Mouse (Mus musculus) 3T3-L1 (cell line): Measurements from ENCODE around the gene Spg7.

Experiments used
- DNase-seq: peaks from one replicate; pipeline ENCODE4 v3.0.0-alpha.2; 2015; ENCODE audit warnings: low read depth, low spot score

The Spg7 gene

DNA sequence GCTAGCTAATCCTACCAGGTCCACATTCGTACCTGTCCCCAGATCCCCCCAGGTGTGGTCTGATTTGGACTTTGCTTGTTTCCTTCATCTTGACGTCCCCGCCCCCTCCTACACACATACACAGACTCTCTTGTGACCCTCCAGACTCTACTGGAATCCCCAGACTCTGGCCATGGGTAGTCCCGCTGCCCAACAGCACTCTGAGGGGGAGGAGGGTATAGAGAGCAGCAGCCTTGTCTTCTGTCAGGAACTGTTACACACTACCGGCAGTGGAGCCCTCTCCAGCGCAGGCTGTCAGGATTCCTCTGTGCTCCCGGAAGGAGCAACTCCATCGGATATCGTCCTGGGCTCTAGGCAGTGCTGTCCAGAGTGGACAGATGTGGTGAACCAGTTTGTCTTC, 68.3 kb downstream of the Spg7 start:
- no peak for DNase-seq

DNA sequence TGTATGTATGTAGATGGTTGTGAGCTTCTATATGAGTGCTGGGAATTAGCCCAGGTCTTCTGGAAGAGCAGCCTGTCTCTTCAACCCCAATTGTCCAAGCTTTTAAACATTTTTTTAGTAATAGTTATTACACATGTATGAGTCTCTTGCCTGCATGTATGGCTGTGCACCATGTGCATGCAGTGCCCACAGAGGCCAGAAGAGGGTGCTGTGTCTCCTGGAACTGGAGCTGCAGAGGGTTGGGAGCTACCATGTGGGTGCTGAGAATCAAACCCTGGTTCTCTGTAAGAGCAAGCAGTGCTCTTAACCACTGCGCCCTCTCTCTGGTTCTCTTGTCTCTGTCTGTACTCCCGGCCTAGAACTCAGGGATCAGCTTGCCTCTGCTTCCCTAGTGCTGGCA, 70.2 kb downstream of the Spg7 start:
- no peak for DNase-seq

DNA sequence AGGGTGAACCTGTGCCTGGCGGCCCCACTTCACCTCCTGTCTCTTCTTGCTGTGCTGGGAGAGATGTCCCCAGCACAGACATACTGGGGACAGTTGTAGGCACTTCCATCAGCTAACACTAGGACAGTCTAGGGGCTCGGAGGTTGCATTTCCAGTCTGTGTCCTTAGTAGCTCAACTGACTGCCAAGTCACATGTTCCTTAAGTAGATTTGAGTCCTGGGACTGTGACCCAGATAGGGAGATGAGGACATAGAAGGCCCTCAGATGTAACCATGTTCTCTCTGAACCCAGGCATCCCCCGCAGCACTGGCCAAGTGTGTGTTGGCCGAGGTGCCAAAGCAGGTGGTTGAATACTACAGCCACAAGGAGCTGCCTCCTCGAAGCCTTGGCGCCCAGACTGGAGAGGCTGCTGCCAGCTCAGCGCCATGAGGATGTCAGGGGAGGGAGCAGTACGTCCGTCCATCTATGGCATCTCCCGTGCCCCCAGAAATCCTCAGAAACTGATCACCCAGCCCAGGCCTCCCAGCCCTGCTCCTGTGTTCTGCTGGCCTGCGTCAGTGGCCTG, 71.5 kb downstream of the Spg7 start:
- DNase-seq: no peak

DNA sequence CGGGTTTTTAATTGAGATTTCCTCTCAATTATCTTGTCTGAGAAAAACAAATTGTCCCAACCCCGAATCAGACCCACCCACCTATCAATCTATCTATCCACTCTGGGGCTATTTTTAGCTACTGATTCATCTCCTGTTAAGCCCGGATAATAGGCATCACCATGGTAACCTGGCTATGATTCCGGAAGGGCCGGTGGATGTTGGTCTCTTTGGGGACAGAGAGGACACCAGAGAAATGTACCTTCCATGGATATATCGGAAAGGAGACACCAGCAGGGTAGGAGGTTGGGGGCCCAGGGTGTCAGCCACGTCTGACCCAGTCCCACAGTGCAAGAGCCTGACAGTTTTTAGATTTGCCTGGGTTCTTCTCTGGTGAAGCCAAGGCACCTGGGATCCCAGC, 72.7 kb downstream of the Spg7 start:
- peak; percentile 50 for DNase-seq

DNA sequence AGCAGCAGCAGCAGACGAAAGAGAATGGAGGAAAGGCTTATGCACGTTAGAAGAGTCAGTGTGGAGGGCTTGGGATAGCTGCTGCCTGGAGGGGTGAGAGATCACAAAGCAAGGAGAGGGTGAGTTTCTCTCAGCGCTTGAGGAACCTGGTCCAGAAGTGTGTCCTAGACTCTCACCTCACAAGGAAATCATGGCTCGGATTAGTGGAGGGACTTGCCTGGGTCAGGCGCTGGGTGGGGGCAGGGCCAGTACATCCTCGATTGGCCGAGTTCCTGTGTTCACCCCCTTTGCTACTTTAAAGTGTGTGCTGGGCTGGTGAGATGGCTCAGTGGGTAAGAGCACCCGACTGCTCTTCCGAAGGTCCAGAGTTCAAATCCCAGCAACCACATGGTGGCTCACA, 73.1 kb downstream of the Spg7 start:
- DNase-seq: no peak

DNA sequence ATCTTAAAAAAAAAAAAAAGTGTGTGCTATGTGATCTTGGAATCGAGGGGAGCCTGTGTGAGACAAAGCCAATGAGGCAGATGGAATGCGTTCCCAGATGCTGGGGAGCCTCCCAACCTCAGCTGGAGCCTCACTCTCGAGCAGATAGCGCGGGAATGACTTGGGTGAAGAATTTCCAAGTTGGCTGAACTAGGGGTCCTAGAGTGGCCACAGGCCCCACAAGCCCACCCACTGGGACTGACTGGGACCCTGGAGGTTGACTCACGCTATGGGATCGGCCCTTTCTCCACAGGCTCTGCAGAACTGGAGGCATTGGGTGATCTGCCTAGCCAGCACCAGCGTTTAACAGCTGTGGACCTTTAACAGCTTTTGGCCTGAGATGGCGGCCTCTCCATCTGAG, 73.5 kb downstream of the Spg7 start:
- DNase-seq: no peak

DNA sequence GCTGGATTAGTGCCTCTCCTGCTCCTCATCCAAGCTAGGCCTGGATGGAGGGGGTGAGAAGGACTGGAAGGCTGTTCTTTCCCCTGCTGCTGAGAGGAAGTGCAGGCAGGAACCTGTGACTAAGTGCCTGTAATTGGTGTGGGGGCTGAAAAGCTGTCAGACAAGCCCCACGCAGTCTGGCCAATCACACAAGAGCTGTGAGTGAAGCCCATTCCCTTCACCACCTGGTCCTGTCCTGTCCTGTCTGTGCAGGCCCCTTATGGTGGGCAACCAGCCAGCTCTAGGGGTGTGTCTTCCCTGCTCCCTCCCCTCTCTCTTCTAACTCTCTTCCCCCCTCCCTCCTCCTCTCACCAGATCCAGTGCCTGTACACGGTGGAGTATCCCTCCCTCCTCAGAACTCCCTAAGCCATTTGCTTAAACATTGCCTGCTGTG, 74.9 kb downstream of the Spg7 start:
- peak; percentile 88 for DNase-seq

DNA sequence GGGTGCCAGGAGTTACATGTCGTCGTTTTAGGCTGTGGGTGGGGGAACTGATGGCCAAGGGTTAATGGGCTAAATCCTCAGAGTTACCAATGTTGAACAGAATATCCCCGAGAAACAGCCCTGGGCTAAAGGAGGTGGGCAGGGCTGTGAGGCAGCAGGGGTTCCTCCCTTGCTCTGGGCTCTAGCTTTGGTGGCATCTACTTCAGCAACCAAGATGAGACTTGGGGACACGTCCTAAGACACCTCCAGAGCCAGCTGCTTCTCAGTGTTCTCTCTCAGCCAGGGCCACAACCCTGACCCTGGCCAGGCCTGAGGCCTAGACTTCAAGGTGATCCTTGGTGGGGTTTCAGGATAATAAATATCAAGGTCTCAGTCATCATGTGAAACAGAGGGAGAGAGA, 76.0 kb downstream of the Spg7 start:
- DNase-seq: no peak

DNA sequence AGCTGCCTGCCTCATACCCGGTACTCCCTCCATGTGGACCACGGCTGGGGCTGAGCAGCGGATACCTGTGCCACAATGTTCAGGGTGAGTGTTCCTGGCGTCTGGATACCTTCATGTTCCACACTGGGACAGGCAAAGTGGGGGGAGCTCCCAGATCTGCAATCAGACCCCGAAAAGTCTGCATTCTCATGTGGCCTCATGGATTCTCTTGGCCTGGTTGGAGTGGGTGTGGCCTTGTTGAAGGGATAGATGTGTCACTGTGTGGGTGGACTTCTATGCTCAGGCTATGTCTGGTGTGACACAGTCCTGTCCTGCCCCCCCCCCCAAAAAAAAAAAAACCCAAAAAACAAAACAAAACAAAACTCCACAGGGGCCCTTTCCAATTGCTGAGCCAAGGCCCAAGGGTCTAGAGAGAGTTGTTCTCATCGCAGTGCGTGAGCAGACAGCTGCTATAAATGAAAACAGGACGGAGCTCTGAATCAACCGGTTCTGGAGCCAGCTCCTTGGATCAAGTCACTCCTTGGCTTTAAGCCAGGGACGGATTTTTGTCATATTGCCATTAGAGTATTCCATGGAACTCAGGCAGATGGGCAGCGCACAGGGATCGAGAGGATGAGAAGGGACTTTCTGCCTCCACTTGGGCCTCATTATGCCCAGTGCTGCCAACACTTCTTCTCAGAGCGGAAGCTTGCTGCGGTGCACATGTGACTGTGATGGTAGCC, 79.2 kb downstream of the Spg7 start:
- DNase-seq: peak; percentile 98

DNA sequence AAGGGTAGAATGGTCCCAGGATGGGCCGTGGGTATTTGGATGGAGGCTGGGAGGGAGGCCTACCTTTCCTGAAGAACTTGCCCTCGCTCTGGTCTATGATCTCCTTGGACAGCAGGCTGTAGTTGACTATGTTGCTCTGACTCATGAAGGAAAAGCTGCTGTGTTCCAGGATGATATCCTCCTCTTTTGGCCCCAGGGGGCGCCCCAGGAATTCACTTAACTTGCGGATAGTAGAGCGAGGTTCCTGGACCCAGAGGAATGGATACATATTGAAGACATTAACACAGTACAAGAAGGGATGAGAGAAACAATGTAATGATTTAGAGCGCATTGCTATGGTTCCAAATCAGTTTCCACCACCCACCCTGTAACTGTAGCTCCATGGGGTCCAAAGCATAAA, 82.5 kb downstream of the Spg7 start:
- DNase-seq: peak; percentile 77

DNA sequence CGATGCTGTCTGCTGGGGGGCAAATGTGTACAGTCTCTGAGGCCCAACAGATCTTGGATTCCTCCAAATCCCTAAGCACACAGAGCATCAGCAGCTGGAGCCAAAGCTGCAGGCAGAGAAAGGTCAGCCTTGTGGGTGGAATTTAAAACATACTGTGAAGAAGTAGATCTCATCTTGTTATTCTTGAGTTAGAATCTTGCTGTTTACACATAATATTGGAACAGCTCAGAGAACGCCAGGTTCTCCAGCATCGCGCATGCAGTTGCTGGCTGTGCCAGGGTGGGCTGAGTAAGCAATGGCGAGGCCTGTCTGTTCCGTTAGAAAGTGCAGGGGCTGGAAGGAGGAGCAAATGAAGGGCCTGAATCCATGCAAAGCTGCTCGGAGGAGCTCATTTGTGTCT, 83.6 kb downstream of the Spg7 start:
- no peak for DNase-seq
